Mouse (Mus musculus) MEL (cell line): ENCODE data around the gene C1qtnf3. TPM values are rescaled to one million over a fixed set of nuclear protein-coding genes. Genes with fewer than 3 reads are reported as not detected.

Experiments used
- DNase-seq: peaks from one replicate; pipeline ENCODE4 v3.0.0; 2011; ENCODE audit warnings: low read depth, low spot score
- H3K27ac ChIP-seq: 2 replicates; pipeline ENCODE4 v1.5.1; 2012; ENCODE audit warnings: low read depth, mild to moderate bottlenecking, control low read depth, low read length, moderate library complexity; ENCODE audit not compliant: control insufficient read depth
- H3K27me3 ChIP-seq, 2 experiments: fragments of 150-350 bp in 1 of 2; sonication (generic) in 1 of 2; 2 replicates each; pipeline ENCODE4 v1.6.1; 2012; ENCODE audit warnings: low read length in 2 of 2, mild to moderate bottlenecking in 2 of 2, improper control_type of control experiment in 1 of 2, moderate library complexity in 1 of 2; ENCODE audit not compliant: insufficient read depth in 2 of 2, control insufficient read depth in 1 of 2
- H3K36me3 ChIP-seq, 2 experiments: 2 replicates each; pipeline ENCODE4 v1.6.1; 2012 to 2014; ENCODE audit warnings: low read length in 2 of 2, improper control_type of control experiment in 1 of 2, inconsistent platforms in 1 of 2, mild to moderate bottlenecking in 1 of 2; ENCODE audit not compliant: insufficient read depth in 2 of 2, control insufficient read depth in 1 of 2
- H3K4me1 ChIP-seq, 2 experiments: fragments of 150-350 bp in 1 of 2; sonication (generic) in 1 of 2; 2 replicates each; pipeline ENCODE4 v1.6.1; 2012; ENCODE audit warnings: low read length in 2 of 2, improper control_type of control experiment in 1 of 2, mild to moderate bottlenecking in 1 of 2; ENCODE audit not compliant: insufficient read depth in 2 of 2, control insufficient read depth in 1 of 2
- H3K4me3 ChIP-seq, 2 experiments: fragments of 150-350 bp in 1 of 2; sonication (generic) in 1 of 2; 2 replicates each; pipeline ENCODE4 v1.5.1; 2012; ENCODE audit warnings: low read depth in 2 of 2, low read length in 2 of 2, mild to moderate bottlenecking in 2 of 2, moderate library complexity in 2 of 2, control low read depth in 1 of 2, improper control_type of control experiment in 1 of 2; ENCODE audit not compliant: control insufficient read depth in 1 of 2, insufficient read depth in 1 of 2
- H3K79me2 ChIP-seq: 2 replicates; pipeline ENCODE4 v1.6.1; 2012; ENCODE audit warnings: mild to moderate bottlenecking, low read length, moderate library complexity; ENCODE audit not compliant: control insufficient read depth, poor library complexity, insufficient read depth
- H3K9ac ChIP-seq: 2 replicates; pipeline ENCODE4 v1.6.1; 2012; ENCODE audit warnings: low read depth, mild to moderate bottlenecking, control low read depth, low read length, moderate library complexity; ENCODE audit not compliant: control insufficient read depth, poor library complexity, severe bottlenecking
- H3K9me3 ChIP-seq: fragments of 150-350 bp; sonication (generic); replicated peaks from 2 replicates; pipeline ENCODE4 v1.6.1; 2012; ENCODE audit warnings: mild to moderate bottlenecking, low read length, improper control_type of control experiment, moderate library complexity; ENCODE audit not compliant: insufficient read depth
- ELF1 ChIP-seq: IDR thresholded peaks from 2 replicates; pipeline ENCODE4 v1.6.1; 2014; ENCODE audit warnings: low read depth, mild to moderate bottlenecking, inconsistent platforms, low read length, improper control_type of control experiment, moderate library complexity
- ETS1 ChIP-seq: IDR thresholded peaks from 2 replicates; pipeline ENCODE4 v1.6.1; 2012; ENCODE audit warnings: low read depth, mild to moderate bottlenecking, inconsistent platforms, low read length, improper control_type of control experiment, moderate library complexity
- KAT2A ChIP-seq: conservative IDR thresholded peaks from 2 replicates; pipeline ENCODE4 v1.6.1; 2012; ENCODE audit warnings: low read depth, low read length, improper control_type of control experiment, inconsistent platforms
- MEF2A ChIP-seq: IDR thresholded peaks from 2 replicates; pipeline ENCODE4 v1.6.1; 2014; ENCODE audit warnings: low read depth, mild to moderate bottlenecking, inconsistent platforms, low read length, improper control_type of control experiment; ENCODE audit not compliant: poor library complexity, insufficient replicate concordance, severe bottlenecking; ENCODE audit errors: extremely low read depth
- MYB ChIP-seq: IDR thresholded peaks from 2 replicates; pipeline ENCODE4 v1.6.1; 2011; ENCODE audit warnings: mild to moderate bottlenecking, low read depth, low read length, improper control_type of control experiment
- POLR2AphosphoS5 ChIP-seq: IDR thresholded peaks from 2 replicates; pipeline ENCODE4 v1.6.1; 2012; ENCODE audit warnings: low read depth, borderline replicate concordance, mild to moderate bottlenecking, inconsistent platforms, low read length, moderate library complexity, mixed read lengths
- RAD21 ChIP-seq: IDR thresholded peaks from 2 replicates; pipeline ENCODE4 v1.6.1; 2011; ENCODE audit warnings: mild to moderate bottlenecking, low read depth, low read length, improper control_type of control experiment
- RCOR1 ChIP-seq: IDR thresholded peaks from 2 replicates; pipeline ENCODE4 v1.6.1; 2012; ENCODE audit warnings: low read depth, mild to moderate bottlenecking, inconsistent platforms, low read length, improper control_type of control experiment
- SIN3A ChIP-seq: IDR thresholded peaks from 2 replicates; pipeline ENCODE4 v1.6.1; 2012; ENCODE audit warnings: low read length, improper control_type of control experiment, inconsistent platforms
- SMC3 ChIP-seq: IDR thresholded peaks from 2 replicates; pipeline ENCODE4 v1.6.1; 2011; ENCODE audit warnings: low read depth, low read length, improper control_type of control experiment
- TBP ChIP-seq: IDR thresholded peaks from 2 replicates; pipeline ENCODE4 v1.8.0; 2011; ENCODE audit warnings: low read depth, low read length, improper control_type of control experiment
- USF2 ChIP-seq, 2 experiments: IDR thresholded peaks; 2 replicates each; pipeline ENCODE4 v1.6.1; 2011 to 2012; ENCODE audit warnings: improper control_type of control experiment in 2 of 2, low read length in 2 of 2, borderline replicate concordance in 1 of 2, inconsistent platforms in 1 of 2, low read depth in 1 of 2, mild to moderate bottlenecking in 1 of 2; ENCODE audit not compliant: insufficient read depth in 1 of 2
- ZC3H11A ChIP-seq: IDR thresholded peaks from 2 replicates; pipeline ENCODE4 v1.6.1; 2012; ENCODE audit warnings: low read depth, mild to moderate bottlenecking, inconsistent platforms, low read length, improper control_type of control experiment
- ZKSCAN1 ChIP-seq: IDR thresholded peaks from 2 replicates; pipeline ENCODE4 v1.6.1; 2012; ENCODE audit warnings: low read depth, mild to moderate bottlenecking, inconsistent platforms, low read length, improper control_type of control experiment, moderate library complexity
- ZMIZ1 ChIP-seq: IDR thresholded peaks from 2 replicates; pipeline ENCODE4 v1.6.1; 2012; ENCODE audit warnings: low read depth, mild to moderate bottlenecking, inconsistent platforms, low read length, improper control_type of control experiment, moderate library complexity
- ZNF384 ChIP-seq: IDR thresholded peaks from 2 replicates; pipeline ENCODE4 v1.6.1; 2012; ENCODE audit warnings: low read depth, mild to moderate bottlenecking, inconsistent platforms, low read length, improper control_type of control experiment
- polyA plus RNA-seq, 2 experiments: library from polyadenylated mRNA; stranded (reverse) in 1 of 2; unstranded in 1 of 2; fragments of >175 nt in 1 of 2; fragments of >200 nt in 1 of 2; gene quantifications; 2 replicates each; pipeline versions ENCODE4 v1.2.1 to v1.2.4; 2012; ENCODE audit warnings: low replicate concordance in 2 of 2, low read depth in 1 of 2; ENCODE audit not compliant: insufficient read length in 2 of 2, insufficient read depth in 1 of 2, missing spikeins in 1 of 2
- total RNA-seq: library from RNA; depleted of rRNA; stranded (reverse); fragments of 300-350 nt; gene quantifications from 2 replicates; pipeline ENCODE4 v1.2.3, GENCODE M21; 2012

The C1qtnf3 gene
- total and polyA plus RNA-seq, 3 experiments, result not detected

GRCm38 (mm10) chr15:10956706-10957105 is 4.6 kb downstream of the C1qtnf3 start:
- Histone ChIP-seq H3K27ac (no peak overlapping the region), H3K79me2 (no peaks in the 10 kb centered on the region), H3K36me3 (no peaks in the 10 kb centered on the region), H3K9me3 (no peaks in the 10 kb centered on the region), H3K4me3 (no peak overlapping the region), H3K4me1 (no peaks in the 10 kb centered on the region), H3K9ac (no peak overlapping the region), H3K27me3 (no peaks in the 10 kb centered on the region)
- DNase-seq, result no peak
- TF ChIP-seq MEF2A (no peak), TBP (no peak), ZMIZ1 (no peak), RCOR1 (no peak), SMC3 (no peak), SIN3A (no peak), USF2 (IDR thresholded peaks at IDR 0.05; ENCODE audit: borderline replicate concordance in 1 of 2, insufficient read depth in 1 of 2, low read depth in 1 of 2, low read length in 2 of 2) (no peak), ETS1 (no peak), ZNF384 (no peak), MYB (no peak), ZC3H11A (no peak), KAT2A (no peak), RAD21 (no peak), ELF1 (no peak), POLR2AphosphoS5 (no peak)

- H3K79me2 ChIP-seq, result no peaks in the 10 kb centered on the region
- no peak overlapping the region for H3K27ac ChIP-seq
- no peaks in the 10 kb centered on the region for H3K27me3 ChIP-seq
- H3K4me3 ChIP-seq, result no peak overlapping the region
- TF ChIP-seq POLR2AphosphoS5, result no peak
- TF ChIP-seq ZKSCAN1, result no peak
- no peaks in the 10 kb centered on the region for H3K9me3 ChIP-seq
- no peak for DNase-seq
- no peaks in the 10 kb centered on the region for H3K4me1 ChIP-seq
- no peaks in the 10 kb centered on the region for H3K36me3 ChIP-seq
- no peak overlapping the region for H3K9ac ChIP-seq
Measured at GRCm38 (mm10) chr15:10959277-10960026, 7.3 kb downstream of the C1qtnf3 start.
